Mouse (Mus musculus): ENCODE measurements around the gene Ptpn18. TPM values are rescaled to one million over a fixed set of nuclear protein-coding genes. Genes with fewer than 3 reads are reported as not detected.

Ptpn18 gene
- 100 to 1,000 TPM; 114 to 135 TPM for total RNA-seq (2023)

GRCm38 (mm10) chr1:34459284-34460060 lies at the start of gene Ptpn18:
Ptpn18 (plus strand) TSS chr1:34459762.

GRCm38 (mm10) chr1:34439215-34439960 lies 20.2 kb upstream of the Ptpn18 start, which contains the start of the genes Ccdc115 and Imp4:
Ccdc115 (minus strand) TSS chr1:34439672.
Imp4 (plus strand) TSS chr1:34439851.

Other genes starting within 250 kb of the Ptpn18 start
- 10 to 100 TPM; 22.0 to 23.7 TPM for gene Ccdc115, start 20.1 kb upstream of the Ptpn18 start, total RNA-seq (2023)
- gene Imp4, start 19.9 kb upstream of the Ptpn18 start, total RNA-seq (2023) = 10 to 100 TPM; 61.2 to 64.9 TPM
- gene Prss39, start 38.6 kb downstream of the Ptpn18 start, total RNA-seq (2023) = 1 to 10 TPM in 1 of 2 experiments, under 1 TPM in 1; 0.52 to 1.4 TPM
- gene Cfc1, start 75.9 kb downstream of the Ptpn18 start, total RNA-seq (2023) = not detected
- gene Prss40, start 101.2 kb downstream of the Ptpn18 start, total RNA-seq (2023) = not detected
- not detected for gene Amer3, start 119.9 kb downstream of the Ptpn18 start, total RNA-seq (2023)